Mouse (Mus musculus): ENCODE data around the gene Gnptg.

GRCm38 (mm10) chr17:25244239-25244638, 4.3 kb upstream of the Gnptg start:
- TF ChIP-seq CTCF (conservative IDR thresholded peaks at IDR 0.05; ENCODE audit: low read length) (no peak), NANOG (IDR thresholded peaks at IDR 0.05; ENCODE audit: borderline replicate concordance, low read length) (no peak), POU5F1 (IDR thresholded peaks at IDR 0.05; ENCODE audit: borderline replicate concordance, low read length) (no peak)
